Mouse (Mus musculus): ENCODE results near the gene P2rx7.

GRCm38 (mm10) chr5:122693431-122694207 lies 49.9 kb downstream of the P2rx7 start:
- no peak for TF ChIP-seq CTCF (conservative IDR thresholded peaks at IDR 0.05; ENCODE audit: insufficient read depth, insufficient read length, low read depth, low read length)
- no peak for TF ChIP-seq POLR2A (IDR thresholded peaks at IDR 0.05; ENCODE audit: low read depth, low read length)
